Mouse (Mus musculus) cortical plate, adult 2 months (tissue): ENCODE measurements at regions not wholly inside any gene's neighbourhood (a gene's known extent, or its start where the extent isn't known, plus 50 kb on each side); places are given as distances from the start of the nearest gene placed in this dataset.

Experiments used
- CTCF ChIP-seq: fragments of 200-500 bp; IDR thresholded peaks from 2 replicates; pipeline ENCODE4 v1.5.1; 2011; ENCODE audit warnings: mild to moderate bottlenecking, control low read depth, low read length; ENCODE audit not compliant: insufficient read depth; ENCODE audit errors: extremely low read depth
- POLR2A ChIP-seq: fragments of 200-500 bp; IDR thresholded peaks from 2 replicates; pipeline ENCODE4 v1.6.1; 2011; ENCODE audit warnings: mild to moderate bottlenecking, low read length, control low read depth; ENCODE audit not compliant: insufficient read depth; ENCODE audit errors: extremely low read depth

GRCm38 (mm10) chr2:169501736-169502340 lies 85.7 kb downstream of the Gm11011 start:
- TF ChIP-seq CTCF (no peak), POLR2A (no peak)
